Mouse (Mus musculus) myocyte (in vitro differentiated cells): Measurements from ENCODE around the gene Hyal3.

ENCODE experiments used
- CEBPB ChIP-seq: IDR thresholded peaks from 2 replicates; pipeline ENCODE4 v1.6.1; 2011; ENCODE audit warnings: mild to moderate bottlenecking, moderate library complexity; ENCODE audit not compliant: poor library complexity, insufficient read depth, severe bottlenecking
- E2F4 ChIP-seq: IDR thresholded peaks from one replicate; pipeline ENCODE4 v1.6.1; 2011; ENCODE audit warnings: mild to moderate bottlenecking, control low read depth, moderate library complexity; ENCODE audit not compliant: insufficient read depth
- MAX ChIP-seq: IDR thresholded peaks from one replicate; pipeline ENCODE4 v1.6.1; 2011; ENCODE audit warnings: low read depth, mild to moderate bottlenecking, control low read depth
- MYOD1 ChIP-seq, 3 experiments: IDR thresholded peaks; one replicate each; pipeline ENCODE4 v1.6.1; 2011; ENCODE audit warnings: control low read depth in 2 of 3, low read depth in 2 of 3, mild to moderate bottlenecking in 2 of 3, moderate library complexity in 1 of 3; ENCODE audit not compliant: insufficient read length in 2 of 3, control insufficient read depth in 1 of 3
- MYOG ChIP-seq, 3 experiments: IDR thresholded peaks; one replicate each; pipeline ENCODE4 v1.6.1; 2011; ENCODE audit warnings: control low read depth in 2 of 3, low read depth in 2 of 3, mild to moderate bottlenecking in 2 of 3; ENCODE audit not compliant: insufficient read length in 2 of 3, control insufficient read depth in 1 of 3, insufficient read depth in 1 of 3
- POLR2A ChIP-seq: IDR thresholded peaks from one replicate; pipeline ENCODE4 v1.6.1; 2011; ENCODE audit warnings: low read depth, mild to moderate bottlenecking, control low read depth, moderate library complexity; ENCODE audit not compliant: insufficient read length
- POLR2AphosphoS2 ChIP-seq: IDR thresholded peaks from one replicate; pipeline ENCODE4 v1.6.1; 2011; ENCODE audit warnings: low read depth, control low read depth; ENCODE audit not compliant: insufficient read length
- REST ChIP-seq: IDR thresholded peaks from one replicate; pipeline ENCODE4 v1.6.1; 2011; ENCODE audit warnings: mild to moderate bottlenecking, control low read depth, moderate library complexity; ENCODE audit not compliant: insufficient read depth, insufficient read length
- SRF ChIP-seq: IDR thresholded peaks from one replicate; pipeline ENCODE4 v1.6.1; 2011; ENCODE audit warnings: low read depth; ENCODE audit not compliant: control insufficient read depth, insufficient read length
- TCF12 ChIP-seq: IDR thresholded peaks from one replicate; pipeline ENCODE4 v1.6.1; 2011; ENCODE audit warnings: mild to moderate bottlenecking, control low read depth; ENCODE audit not compliant: poor library complexity, insufficient read depth, severe bottlenecking
- TCF3 ChIP-seq: IDR thresholded peaks from one replicate; pipeline ENCODE4 v1.6.1; 2011; ENCODE audit warnings: low read depth, control low read depth; ENCODE audit not compliant: insufficient read length
- USF1 ChIP-seq: IDR thresholded peaks from one replicate; pipeline ENCODE4 v1.6.1; 2011; ENCODE audit warnings: low read depth, mild to moderate bottlenecking, control low read depth, moderate library complexity

GRCm38 (mm10) chr9:107539940-107540339, 40.7 kb upstream of the Hyal3 start:
- TF ChIP-seq POLR2A (peak; percentile 24), MAX (no peak), USF1 (no peak), TCF3 (no peak), E2F4 (no peak), CEBPB (no peak), POLR2AphosphoS2 (peak; percentile 70), MYOD1 (IDR thresholded peaks at IDR 0.05; ENCODE audit: control insufficient read depth in 1 of 3, insufficient read length in 2 of 3, low read depth in 2 of 3) (no peak), SRF (no peak), TCF12 (no peak), MYOG (IDR thresholded peaks at IDR 0.05; ENCODE audit: control insufficient read depth in 1 of 3, insufficient read depth in 1 of 3, insufficient read length in 2 of 3, low read depth in 2 of 3) (no peak), REST (no peak)
